Mouse (Mus musculus) limb, embryonic 11.5 days (tissue): Measurements from ENCODE around the gene Pdia5. TPM values are rescaled to one million over a fixed set of nuclear protein-coding genes. Genes with fewer than 3 reads are reported as not detected.

Experiments
- ATAC-seq: fragments of 200-750 bp; cut with Nextera tagmentation; 2 replicates; pipeline ENCODE4 v1.8.0; 2017; ENCODE audit warnings: low read depth; ENCODE audit not compliant: insufficient number of reproducible peaks, low FRiP score, low TSS enrichment
- DNase-seq: peaks from one replicate; pipeline ENCODE4 v3.0.0-alpha.2; 2015; ENCODE audit warnings: low spot score
- H3K27ac ChIP-seq: fragments of 300-500 bp; sonication (generic); replicated peaks from 2 replicates; pipeline ENCODE4 v1.5.1; 2014; ENCODE audit warnings: low read depth, mild to moderate bottlenecking, low read length
- H3K27me3 ChIP-seq: fragments of 300-500 bp; sonication (generic); 2 replicates; pipeline ENCODE4 v1.6.1; 2014; ENCODE audit warnings: mild to moderate bottlenecking, low read length, mixed read lengths; ENCODE audit not compliant: control insufficient read depth, insufficient read depth
- H3K36me3 ChIP-seq: fragments of 300-500 bp; sonication (generic); 2 replicates; pipeline ENCODE4 v1.6.1; 2014; ENCODE audit warnings: mild to moderate bottlenecking, low read length, moderate library complexity, mixed read lengths; ENCODE audit not compliant: control insufficient read depth, insufficient read depth
- H3K4me1 ChIP-seq: fragments of 300-500 bp; sonication (generic); 2 replicates; pipeline ENCODE4 v1.6.1; 2014; ENCODE audit warnings: low read length, mixed read lengths; ENCODE audit not compliant: control insufficient read depth, insufficient read depth
- H3K4me2 ChIP-seq: fragments of 300-500 bp; sonication (generic); 2 replicates; pipeline ENCODE4 v1.6.1; 2014; ENCODE audit warnings: low read depth, mild to moderate bottlenecking, moderate library complexity; ENCODE audit not compliant: severe bottlenecking
- H3K4me3 ChIP-seq: fragments of 300-500 bp; sonication (generic); 2 replicates; pipeline ENCODE4 v1.5.1; 2014; ENCODE audit warnings: low read depth, low read length
- H3K9ac ChIP-seq: fragments of 300-500 bp; sonication (generic); 2 replicates; pipeline ENCODE4 v1.6.1; 2014; ENCODE audit warnings: mild to moderate bottlenecking, low read length
- H3K9me3 ChIP-seq: fragments of 300-500 bp; sonication (generic); 2 replicates; pipeline ENCODE4 v1.6.1; 2016; ENCODE audit warnings: low read length; ENCODE audit not compliant: control insufficient read depth
- WGBS: fragments of 180-500 bp; shearing (Covaris S2); extraction: QIAGEN DNeasy Blood & Tissue Kit; methylation state at CpG from one replicate; pipeline ENCODE4 v1.1.7; 2014; 5-methylcytosine and 5-hydroxymethylcytosine counted together
- polyA plus RNA-seq: library from polyadenylated mRNA; unstranded; fragments of >200 nt; fragmentation: Nextera tagmentation; extraction: Ambion mirVana; gene quantifications from 2 replicates; pipeline ENCODE4 v1.2.1, GENCODE M21; 2014

Gene Pdia5
- polyA plus RNA-seq, 1 experiment from 2014 or later: 10.9 TPM

GRCm38 (mm10) chr16:35489066-35489718 is 1.5 kb downstream of the Pdia5 start:
- no peaks in the 10 kb centered on the region for H3K36me3 ChIP-seq
- H3K4me2 ChIP-seq: 0 out of 2 replicates have a peak overlapping the region, but pooled peaks have one; percentile 96
- 53% methylated on average over 10 of the region's 10 CpGs for WGBS
- H3K27me3 ChIP-seq: no peaks in the 10 kb centered on the region
- no peak overlapping the region for H3K9ac ChIP-seq
- no peak for ATAC-seq
- H3K27ac ChIP-seq: no peak overlapping the region
- peaks cover 22% of the 10 kb centered on the region for H3K4me1 ChIP-seq
- H3K9me3 ChIP-seq: no peaks in the 10 kb centered on the region
- no peak overlapping the region for H3K4me3 ChIP-seq
- no peak for DNase-seq

GRCm38 (mm10) chr16:35487776-35488175 is 2.9 kb downstream of the Pdia5 start:
- Histone ChIP-seq H3K9ac (no peak overlapping the region), H3K27me3 (no peaks in the 10 kb centered on the region), H3K4me3 (no peak overlapping the region), H3K4me1 (peaks cover 26% of the 10 kb centered on the region), H3K27ac (no peak overlapping the region), H3K9me3 (no peaks in the 10 kb centered on the region), H3K36me3 (no peaks in the 10 kb centered on the region), H3K4me2 (no peak overlapping the region)
- no peak for DNase-seq
- 94% methylated on average over 4 of the region's 4 CpGs for WGBS
- no peak for ATAC-seq

GRCm38 (mm10) chr16:35487056-35487455 is 3.6 kb downstream of the Pdia5 start:
- H3K4me1 ChIP-seq: peaks cover 26% of the 10 kb centered on the region
- no peaks in the 10 kb centered on the region for H3K36me3 ChIP-seq
- H3K9ac ChIP-seq: no peak overlapping the region
- no peak overlapping the region for H3K4me2 ChIP-seq
- ATAC-seq (no peak), DNase-seq (no peak)
- H3K4me3 ChIP-seq: no peak overlapping the region
- WGBS: 50% methylated on average over 4 of the region's 4 CpGs
- no peaks in the 10 kb centered on the region for H3K9me3 ChIP-seq
- no peak overlapping the region for H3K27ac ChIP-seq
- no peaks in the 10 kb centered on the region for H3K27me3 ChIP-seq

GRCm38 (mm10) chr16:35485711-35486110 is 5.0 kb downstream of the Pdia5 start:
- H3K4me1 ChIP-seq: peaks cover 26% of the 10 kb centered on the region
- H3K4me2 ChIP-seq: no peak overlapping the region
- no peak for DNase-seq
- H3K4me3 ChIP-seq: no peak overlapping the region
- H3K27me3 ChIP-seq: no peaks in the 10 kb centered on the region
- H3K9me3 ChIP-seq: no peaks in the 10 kb centered on the region
- H3K36me3 ChIP-seq: no peaks in the 10 kb centered on the region
- H3K27ac ChIP-seq: 0 out of 2 replicates have a peak overlapping the region, but pooled peaks have one; percentile 10
- ATAC-seq: no peak
- WGBS: 62% methylated on average over 9 of the region's 9 CpGs
- H3K9ac ChIP-seq: no peak overlapping the region

GRCm38 (mm10) chr16:35484526-35485233 is 6.0 kb downstream of the Pdia5 start:
- Histone ChIP-seq H3K27me3 (no peaks in the 10 kb centered on the region), H3K36me3 (no peaks in the 10 kb centered on the region), H3K4me2 (no peak overlapping the region), H3K27ac (no peak overlapping the region), H3K9me3 (no peaks in the 10 kb centered on the region; the same call in 1 of the 2 replicates), H3K4me1 (peaks cover 26% of the 10 kb centered on the region), H3K9ac (peak overlapping the region; percentile 22; the same call in 1 of the 2 replicates), H3K4me3 (no peak overlapping the region)
- WGBS: 70% methylated on average over 8 of the region's 8 CpGs
- DNase-seq (no peak), ATAC-seq (no peak)

GRCm38 (mm10) chr16:35484105-35484504 is 6.6 kb downstream of the Pdia5 start:
- Histone ChIP-seq H3K4me3 (no peak overlapping the region), H3K27me3 (no peaks in the 10 kb centered on the region), H3K27ac (no peak overlapping the region), H3K36me3 (no peaks in the 10 kb centered on the region), H3K4me1 (peaks cover 25% of the 10 kb centered on the region), H3K9me3 (no peaks in the 10 kb centered on the region; the same call in 1 of the 2 replicates), H3K9ac (peak overlapping the region; percentile 22; the same call in 1 of the 2 replicates), H3K4me2 (no peak overlapping the region)
- WGBS: 19% methylated on average over 4 of the region's 4 CpGs
- ATAC-seq (no peak), DNase-seq (no peak)

GRCm38 (mm10) chr16:35479301-35479700 is 11.4 kb downstream of the Pdia5 start:
- Histone ChIP-seq H3K4me3 (no peak overlapping the region), H3K4me2 (no peak overlapping the region), H3K27me3 (no peaks in the 10 kb centered on the region), H3K27ac (no peak overlapping the region), H3K9me3 (no peaks in the 10 kb centered on the region; the same call in 1 of the 2 replicates), H3K9ac (no peak overlapping the region), H3K4me1 (peaks cover 6% of the 10 kb centered on the region), H3K36me3 (no peaks in the 10 kb centered on the region)
- DNase-seq: no peak
- WGBS: 85% methylated on average over 6 of the region's 6 CpGs
- ATAC-seq: no peak

- no peaks in the 10 kb centered on the region for H3K27me3 ChIP-seq
- no peak overlapping the region for H3K4me2 ChIP-seq
- H3K9me3 ChIP-seq: no peaks in the 10 kb centered on the region; the same call in 1 of the 2 replicates
- no peaks in the 10 kb centered on the region for H3K4me1 ChIP-seq
- DNase-seq (no peak), ATAC-seq (no peak)
- H3K36me3 ChIP-seq: no peaks in the 10 kb centered on the region
- H3K9ac ChIP-seq: no peak overlapping the region
- no peak overlapping the region for H3K27ac ChIP-seq
- no peak overlapping the region for H3K4me3 ChIP-seq
- 76% methylated on average over 1 of the region's 1 CpGs for WGBS
These were observed 13.4 kb downstream of the Pdia5 start for GRCm38 (mm10) chr16:35477273-35477672.
